Mouse (Mus musculus): Measurements from ENCODE around the gene Akap13. TPM values are rescaled to one million over a fixed set of nuclear protein-coding genes. Genes with fewer than 3 reads are reported as not detected.
A peak's percentile ranks its signal among the peaks of the same experiment; 100 is the strongest.

Gene Akap13
- polyA plus RNA-seq, 1 experiment from 2014 or later = 69.8 TPM

GRCm38 (mm10) chr7:75516716-75517619 is 61.6 kb downstream of the Akap13 start:
- Histone ChIP-seq H3K4me1 (ENCODE audit: control insufficient read depth, insufficient read depth, low read length) (peaks cover 22% of the 10 kb centered on the region), H3K36me3 (ENCODE audit: control insufficient read depth, insufficient read depth, low read length) (no peaks in the 10 kb centered on the region), H3K4me3 (ENCODE audit: low read length) (no peak overlapping the region), H3K9me3 (ENCODE audit: control insufficient read depth, low read length) (no peaks in the 10 kb centered on the region), H3K27me3 (ENCODE audit: control insufficient read depth, insufficient read depth, low read length) (no peaks in the 10 kb centered on the region), H3K27ac (ENCODE audit: low read depth, low read length) (no peak overlapping the region), H3K4me2 (replicated peaks; ENCODE audit: low read depth, low read length) (no peak overlapping the region), H3K9ac (ENCODE audit: low read depth, low read length) (no peak overlapping the region)
- no peak for ATAC-seq (ENCODE audit: low FRiP score, low TSS enrichment)
- WGBS = 81% methylated on average over 14 of the region's 14 CpGs

DNA sequence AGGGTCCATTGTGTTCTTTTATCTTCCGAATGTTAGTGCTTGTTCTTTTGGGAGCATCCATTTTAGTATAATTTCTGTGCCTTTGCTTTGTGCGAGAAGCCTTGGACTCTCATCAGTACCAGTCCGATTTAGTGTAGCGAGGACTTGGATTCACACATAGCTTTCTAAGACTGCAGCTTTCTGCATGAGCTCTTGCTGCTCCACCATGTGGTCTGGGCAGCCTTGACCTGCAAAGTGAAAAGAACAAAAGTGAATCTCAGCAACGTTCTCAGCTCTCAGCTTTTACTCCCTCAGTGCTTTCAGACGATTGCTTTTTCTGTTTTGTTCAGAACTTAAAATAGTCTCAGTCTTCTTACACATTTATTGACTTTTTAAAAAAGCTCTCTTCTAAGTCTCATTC is 65.2 kb downstream of the Akap13 start:
- no peaks in the 10 kb centered on the region for H3K36me3 ChIP-seq (ENCODE audit: control insufficient read depth, insufficient read depth, low read length)
- peaks cover 32% of the 10 kb centered on the region for H3K4me1 ChIP-seq (ENCODE audit: control insufficient read depth, insufficient read depth, low read length)
- H3K9me3 ChIP-seq (ENCODE audit: control insufficient read depth, low read length) = no peaks in the 10 kb centered on the region
- WGBS = 58% methylated on average over 6 of the region's 6 CpGs
- H3K27ac ChIP-seq (ENCODE audit: low read depth, low read length) = no peak overlapping the region; the same call in 1 of the 2 replicates
- H3K4me3 ChIP-seq (ENCODE audit: low read length) = no peak overlapping the region
- no peak overlapping the region for H3K9ac ChIP-seq (ENCODE audit: low read depth, low read length)
- no peaks in the 10 kb centered on the region for H3K27me3 ChIP-seq (ENCODE audit: control insufficient read depth, insufficient read depth, low read length)
- no peak overlapping the region for H3K4me2 ChIP-seq (replicated peaks; ENCODE audit: low read depth, low read length)
- no peak for ATAC-seq (ENCODE audit: low FRiP score, low TSS enrichment)

DNA sequence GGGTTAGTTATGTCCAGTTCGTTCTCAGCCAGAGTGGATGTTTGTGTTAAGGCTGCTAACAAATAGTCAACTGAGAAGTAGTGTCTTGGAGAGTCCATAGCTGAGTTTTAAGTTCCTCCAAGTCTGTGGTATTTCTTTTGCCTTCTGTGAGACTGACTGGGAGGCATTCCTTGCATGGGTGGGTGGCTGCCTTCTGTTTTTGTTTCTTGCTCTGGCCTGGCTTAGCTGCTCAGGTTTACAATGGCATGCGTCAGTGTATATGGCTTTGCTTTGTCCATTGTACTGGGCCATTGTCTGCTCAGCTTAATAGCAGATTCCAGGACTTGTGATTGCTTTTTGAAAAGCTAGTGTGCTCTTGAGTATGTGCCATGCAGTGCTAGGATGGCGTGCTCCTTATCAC is 65.9 kb downstream of the Akap13 start:
- Histone ChIP-seq H3K4me3 (ENCODE audit: low read length) (no peak overlapping the region), H3K27ac (ENCODE audit: low read depth, low read length) (peak overlapping the region; percentile 62; the same call in 1 of the 2 replicates)

GRCm38 (mm10) chr7:75522226-75522625 is 66.9 kb downstream of the Akap13 start:
- Histone ChIP-seq H3K27ac (ENCODE audit: low read depth, low read length) (no peak overlapping the region), H3K4me3 (ENCODE audit: low read length) (no peak overlapping the region), H3K36me3 (ENCODE audit: control insufficient read depth, insufficient read depth, low read length) (no peaks in the 10 kb centered on the region), H3K9ac (ENCODE audit: low read depth, low read length) (no peak overlapping the region), H3K9me3 (ENCODE audit: control insufficient read depth, low read length) (no peaks in the 10 kb centered on the region), H3K4me2 (replicated peaks; ENCODE audit: low read depth, low read length) (no peak overlapping the region), H3K27me3 (ENCODE audit: control insufficient read depth, insufficient read depth, low read length) (no peaks in the 10 kb centered on the region), H3K4me1 (ENCODE audit: control insufficient read depth, insufficient read depth, low read length) (peaks cover 34% of the 10 kb centered on the region)
- 81% methylated on average over 3 of the region's 3 CpGs for WGBS
- no peak for ATAC-seq (ENCODE audit: low FRiP score, low TSS enrichment)

More for the DNA sequence above, 65.9 kb downstream of the Akap13 start:
- no peaks in the 10 kb centered on the region for H3K27me3 ChIP-seq (ENCODE audit: control insufficient read depth, insufficient read depth, low read length)
- H3K36me3 ChIP-seq (ENCODE audit: control insufficient read depth, insufficient read depth, low read length) = no peaks in the 10 kb centered on the region
- peaks cover 32% of the 10 kb centered on the region for H3K4me1 ChIP-seq (ENCODE audit: control insufficient read depth, insufficient read depth, low read length)
- H3K9me3 ChIP-seq (ENCODE audit: control insufficient read depth, low read length) = no peaks in the 10 kb centered on the region
- peak; percentile 78; the same call in 1 of the 2 replicates for ATAC-seq (ENCODE audit: low FRiP score, low TSS enrichment)
- no peak overlapping the region for H3K4me2 ChIP-seq (replicated peaks; ENCODE audit: low read depth, low read length)
- WGBS = 13% methylated on average over 3 of the region's 3 CpGs
- H3K9ac ChIP-seq (ENCODE audit: low read depth, low read length) = no peak overlapping the region

DNA sequence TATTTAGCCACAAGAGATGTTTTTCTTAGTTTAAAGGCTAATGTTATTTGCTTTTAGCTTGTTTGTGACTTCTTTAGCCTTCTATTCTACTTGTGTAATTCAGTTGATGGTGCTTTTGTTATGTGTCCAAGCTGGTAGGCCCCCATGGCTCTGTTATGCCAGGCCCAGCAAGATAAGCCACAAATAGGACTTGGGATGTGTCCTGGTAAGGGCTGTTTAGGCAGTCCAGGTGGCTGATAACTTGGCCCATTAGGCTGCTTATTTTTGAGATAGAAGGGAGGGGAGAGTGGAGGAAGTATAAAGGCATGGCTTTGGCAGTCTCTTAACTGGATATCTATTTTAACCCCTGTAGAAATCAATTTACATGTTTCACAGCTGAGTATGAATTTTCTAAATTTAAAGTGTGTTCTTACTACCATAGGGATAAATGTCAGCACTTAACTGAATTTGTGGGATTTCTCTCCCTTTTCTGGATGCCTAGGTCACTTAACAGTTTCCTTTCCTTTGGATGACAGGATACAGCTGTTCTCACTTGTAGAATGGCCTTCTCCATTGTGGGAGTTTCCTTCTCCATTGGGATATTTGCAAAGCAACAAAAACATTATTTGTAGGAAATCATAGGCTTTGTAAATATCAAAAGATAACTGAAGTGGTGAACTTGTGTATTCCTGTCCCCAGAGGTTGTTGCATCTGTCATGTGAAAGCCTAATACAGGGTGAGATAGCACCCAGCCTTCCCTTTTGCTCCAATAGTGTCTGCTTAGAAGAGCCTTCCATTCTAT is 69.6 kb downstream of the Akap13 start:
- no peak for ATAC-seq (ENCODE audit: low FRiP score, low TSS enrichment)
- Histone ChIP-seq H3K4me2 (replicated peaks; ENCODE audit: low read depth, low read length) (no peak overlapping the region), H3K4me3 (ENCODE audit: low read length) (no peak overlapping the region), H3K27me3 (ENCODE audit: control insufficient read depth, insufficient read depth, low read length) (no peaks in the 10 kb centered on the region), H3K4me1 (ENCODE audit: control insufficient read depth, insufficient read depth, low read length) (peaks cover 34% of the 10 kb centered on the region), H3K9me3 (ENCODE audit: control insufficient read depth, low read length) (no peaks in the 10 kb centered on the region), H3K27ac (ENCODE audit: low read depth, low read length) (peak overlapping the region; percentile 57; the same call in 1 of the 2 replicates), H3K36me3 (ENCODE audit: control insufficient read depth, insufficient read depth, low read length) (no peaks in the 10 kb centered on the region), H3K9ac (ENCODE audit: low read depth, low read length) (no peak overlapping the region)

DNA sequence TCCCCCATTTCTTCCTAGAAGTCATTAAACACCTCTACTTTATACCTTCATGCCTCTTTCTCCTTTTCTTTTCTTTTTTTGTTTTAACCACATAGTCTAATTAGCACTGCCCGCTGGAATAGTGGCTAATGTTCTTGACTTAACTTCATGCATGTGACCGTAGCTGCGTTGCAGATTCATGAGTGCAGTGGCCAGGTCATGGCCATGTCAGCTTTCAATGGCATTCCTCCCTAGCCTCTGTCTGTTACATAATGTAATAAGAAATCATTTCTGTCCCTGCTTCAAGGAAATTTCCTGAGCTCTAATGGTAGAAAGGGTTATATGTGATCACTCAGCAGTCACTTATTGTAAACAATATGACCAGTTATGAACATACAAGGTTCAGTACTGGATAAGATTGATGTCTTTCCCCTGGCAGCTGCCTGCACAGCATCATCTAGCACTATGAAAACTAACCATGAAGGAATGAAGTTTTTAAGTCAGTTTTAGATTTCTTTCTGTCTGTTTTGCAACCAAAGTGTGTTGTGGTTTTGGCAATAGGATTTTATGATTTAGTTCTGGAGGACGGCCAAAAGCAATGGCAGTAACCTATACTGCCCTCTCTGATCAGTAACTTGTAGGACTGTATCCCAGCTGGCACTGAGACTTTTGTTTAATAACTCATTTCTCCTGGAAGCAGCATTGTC is 70.5 kb downstream of the Akap13 start:
- H3K4me1 ChIP-seq (ENCODE audit: control insufficient read depth, insufficient read depth, low read length) = peaks cover 34% of the 10 kb centered on the region
- no peak overlapping the region for H3K27ac ChIP-seq (ENCODE audit: low read depth, low read length)
- H3K36me3 ChIP-seq (ENCODE audit: control insufficient read depth, insufficient read depth, low read length) = no peaks in the 10 kb centered on the region
- no peak overlapping the region for H3K4me3 ChIP-seq (ENCODE audit: low read length)
- H3K4me2 ChIP-seq (replicated peaks; ENCODE audit: low read depth, low read length) = no peak overlapping the region
- H3K9me3 ChIP-seq (ENCODE audit: control insufficient read depth, low read length) = no peaks in the 10 kb centered on the region
- no peaks in the 10 kb centered on the region for H3K27me3 ChIP-seq (ENCODE audit: control insufficient read depth, insufficient read depth, low read length)
- ATAC-seq (ENCODE audit: low FRiP score, low TSS enrichment) = no peak
- H3K9ac ChIP-seq (ENCODE audit: low read depth, low read length) = no peak overlapping the region
- 31% methylated on average over 4 of the region's 4 CpGs for WGBS

DNA sequence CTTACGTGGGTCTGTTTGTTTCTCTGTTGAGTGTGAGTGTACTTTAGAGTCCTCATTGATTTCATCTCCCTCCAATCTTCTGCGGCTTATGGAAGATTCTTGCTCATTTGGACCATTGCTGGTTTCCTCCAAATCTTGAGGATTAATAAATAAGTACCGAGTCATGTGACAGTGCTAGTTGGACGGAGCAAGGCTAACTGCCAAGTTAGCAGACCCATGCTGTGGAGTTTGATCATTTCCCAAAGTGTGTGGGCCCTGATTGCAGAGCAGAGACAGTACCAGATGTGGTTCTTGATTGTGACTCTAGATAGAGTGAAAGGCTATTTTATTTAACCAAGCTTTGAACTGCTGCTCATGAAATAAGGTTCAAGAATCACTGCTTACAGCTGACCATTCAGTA is 73.4 kb downstream of the Akap13 start:
- no peak overlapping the region for H3K4me2 ChIP-seq (replicated peaks; ENCODE audit: low read depth, low read length)
- 83% methylated on average over 4 of the region's 4 CpGs for WGBS
- peaks cover 21% of the 10 kb centered on the region; the same call in 1 of the 2 replicates for H3K4me1 ChIP-seq (ENCODE audit: control insufficient read depth, insufficient read depth, low read length)
- H3K9ac ChIP-seq (ENCODE audit: low read depth, low read length) = no peak overlapping the region
- H3K27ac ChIP-seq (ENCODE audit: low read depth, low read length) = no peak overlapping the region
- no peaks in the 10 kb centered on the region for H3K9me3 ChIP-seq (ENCODE audit: control insufficient read depth, low read length)
- ATAC-seq (ENCODE audit: low FRiP score, low TSS enrichment) = no peak
- H3K4me3 ChIP-seq (ENCODE audit: low read length) = no peak overlapping the region
- no peaks in the 10 kb centered on the region for H3K27me3 ChIP-seq (ENCODE audit: control insufficient read depth, insufficient read depth, low read length)
- no peaks in the 10 kb centered on the region for H3K36me3 ChIP-seq (ENCODE audit: control insufficient read depth, insufficient read depth, low read length)

GRCm38 (mm10) chr7:75529857-75530437 is 74.6 kb downstream of the Akap13 start:
- H3K36me3 ChIP-seq (ENCODE audit: control insufficient read depth, insufficient read depth, low read length) = no peaks in the 10 kb centered on the region
- H3K9me3 ChIP-seq (ENCODE audit: control insufficient read depth, low read length) = no peaks in the 10 kb centered on the region
- H3K4me1 ChIP-seq (ENCODE audit: control insufficient read depth, insufficient read depth, low read length) = peaks cover 17% of the 10 kb centered on the region; the same call in 1 of the 2 replicates
- H3K27me3 ChIP-seq (ENCODE audit: control insufficient read depth, insufficient read depth, low read length) = no peaks in the 10 kb centered on the region
- no peak overlapping the region for H3K9ac ChIP-seq (ENCODE audit: low read depth, low read length)
- H3K27ac ChIP-seq (ENCODE audit: low read depth, low read length) = no peak overlapping the region
- no peak for ATAC-seq (ENCODE audit: low FRiP score, low TSS enrichment)
- 74% methylated on average over 7 of the region's 7 CpGs for WGBS
- H3K4me3 ChIP-seq (ENCODE audit: low read length) = no peak overlapping the region
- H3K4me2 ChIP-seq (replicated peaks; ENCODE audit: low read depth, low read length) = no peak overlapping the region
